Mouse (Mus musculus) small intestine, adult 2 months (tissue): ENCODE results near the gene Cacna1c. TPM values are rescaled to one million over a fixed set of nuclear protein-coding genes. Genes with fewer than 3 reads are reported as not detected.

ENCODE experiments used
- H3K27ac ChIP-seq: fragments of 200-500 bp; 2 replicates; pipeline ENCODE4 v1.5.1; 2012; ENCODE audit warnings: low read depth, low read length, control low read depth, inconsistent platforms; ENCODE audit not compliant: insufficient read depth
- H3K27me3 ChIP-seq: fragments of 200-500 bp; 2 replicates; pipeline ENCODE4 v1.6.1; 2012; ENCODE audit warnings: mild to moderate bottlenecking, moderate library complexity, low read length, inconsistent platforms; ENCODE audit not compliant: control insufficient read depth, insufficient read depth
- H3K36me3 ChIP-seq: fragments of 200-500 bp; 2 replicates; pipeline ENCODE4 v1.6.1; 2012; ENCODE audit warnings: mild to moderate bottlenecking, low read length, control low read depth, inconsistent platforms; ENCODE audit not compliant: control insufficient read depth, insufficient read depth
- H3K4me1 ChIP-seq: fragments of 200-500 bp; 2 replicates; pipeline ENCODE4 v1.6.1; 2012; ENCODE audit warnings: low read length, inconsistent platforms, mixed read lengths; ENCODE audit not compliant: control insufficient read depth, insufficient read depth, insufficient read length
- H3K4me3 ChIP-seq: fragments of 200-500 bp; 2 replicates; pipeline ENCODE4 v1.5.1; 2012; ENCODE audit warnings: low read depth, mild to moderate bottlenecking, control low read depth, inconsistent platforms, low read length, moderate library complexity
- CTCF ChIP-seq: fragments of 200-500 bp; IDR thresholded peaks from 2 replicates; pipeline ENCODE4 v1.5.1; 2012; ENCODE audit warnings: low read depth, mild to moderate bottlenecking, control low read depth, inconsistent platforms, low read length, moderate library complexity, mixed read lengths; ENCODE audit not compliant: insufficient replicate concordance, insufficient read length; ENCODE audit errors: extremely low read depth
- POLR2A ChIP-seq: fragments of 200-500 bp; IDR thresholded peaks from 2 replicates; pipeline ENCODE4 v1.6.1; 2012; ENCODE audit warnings: low read depth, mild to moderate bottlenecking, control low read depth, inconsistent platforms, low read length, moderate library complexity
- WGBS: fragments of 180-500 bp; shearing (Covaris S2); methylation state at CpG from one replicate; pipeline ENCODE4 v1.1.7; 2018; 5-methylcytosine and 5-hydroxymethylcytosine counted together
- polyA plus RNA-seq: library from polyadenylated mRNA; depleted of rRNA; stranded (reverse); fragments of >200 nt; gene quantifications from 2 replicates; pipeline ENCODE4 v1.2.3, GENCODE M21; 2012

Gene Cacna1c
- polyA plus RNA-seq, 1 experiment = 2.6 TPM

GRCm38 (mm10) chr6:119235441-119235840 is 39.2 kb upstream of the Cacna1c start:
- peaks cover 3% of the 10 kb centered on the region for H3K4me1 ChIP-seq
- no peak for TF ChIP-seq CTCF
- no peak for TF ChIP-seq POLR2A
- no peak overlapping the region for H3K27ac ChIP-seq
- H3K36me3 ChIP-seq = no peaks in the 10 kb centered on the region
- H3K27me3 ChIP-seq = no peaks in the 10 kb centered on the region
- WGBS = 74% methylated on average over 5 of the region's 5 CpGs
- no peak overlapping the region for H3K4me3 ChIP-seq

DNA sequence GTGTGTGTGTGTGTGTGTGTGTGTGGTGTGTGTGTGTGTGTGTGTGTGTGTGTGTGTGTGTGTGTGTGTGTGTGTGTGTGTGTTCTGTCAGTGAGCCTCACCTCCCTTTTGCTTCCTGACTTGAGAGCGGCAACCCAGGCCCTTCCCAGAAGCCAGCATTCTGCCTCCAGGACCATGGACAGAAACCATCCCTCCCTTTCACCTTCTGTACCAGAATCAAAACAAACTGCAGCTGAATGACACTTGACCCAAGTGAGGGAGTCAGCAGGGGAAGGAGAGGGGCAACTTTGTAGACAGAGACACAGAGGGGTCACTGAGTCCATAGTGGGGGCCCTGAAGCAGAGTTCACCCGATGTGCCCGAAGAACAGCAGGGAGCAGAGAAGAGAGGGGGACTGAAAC is 36.8 kb upstream of the Cacna1c start:
- no peaks in the 10 kb centered on the region for H3K36me3 ChIP-seq
- H3K4me1 ChIP-seq = peaks cover 4% of the 10 kb centered on the region
- 29% methylated on average over 3 of the region's 3 CpGs for WGBS
- H3K4me3 ChIP-seq = no peak overlapping the region
- H3K27ac ChIP-seq = no peak overlapping the region
- no peaks in the 10 kb centered on the region for H3K27me3 ChIP-seq
- TF ChIP-seq CTCF (no peak), POLR2A (no peak)

- WGBS = 85% methylated on average over 11 of the region's 11 CpGs
- Histone ChIP-seq H3K4me1 (peaks cover 4% of the 10 kb centered on the region), H3K27ac (no peak overlapping the region), H3K4me3 (no peak overlapping the region), H3K36me3 (no peaks in the 10 kb centered on the region), H3K27me3 (no peaks in the 10 kb centered on the region)
- TF ChIP-seq POLR2A = no peak
- no peak for TF ChIP-seq CTCF
Measured at GRCm38 (mm10) chr6:119228861-119229603, 32.8 kb upstream of the Cacna1c start.

- Histone ChIP-seq H3K27me3 (no peaks in the 10 kb centered on the region), H3K27ac (no peak overlapping the region), H3K4me3 (no peak overlapping the region), H3K4me1 (peaks cover 4% of the 10 kb centered on the region), H3K36me3 (no peaks in the 10 kb centered on the region)
- WGBS = 83% methylated on average over 8 of the region's 8 CpGs
- TF ChIP-seq CTCF (no peak), POLR2A (no peak)
Measured at GRCm38 (mm10) chr6:119227001-119227400, 30.8 kb upstream of the Cacna1c start.

DNA sequence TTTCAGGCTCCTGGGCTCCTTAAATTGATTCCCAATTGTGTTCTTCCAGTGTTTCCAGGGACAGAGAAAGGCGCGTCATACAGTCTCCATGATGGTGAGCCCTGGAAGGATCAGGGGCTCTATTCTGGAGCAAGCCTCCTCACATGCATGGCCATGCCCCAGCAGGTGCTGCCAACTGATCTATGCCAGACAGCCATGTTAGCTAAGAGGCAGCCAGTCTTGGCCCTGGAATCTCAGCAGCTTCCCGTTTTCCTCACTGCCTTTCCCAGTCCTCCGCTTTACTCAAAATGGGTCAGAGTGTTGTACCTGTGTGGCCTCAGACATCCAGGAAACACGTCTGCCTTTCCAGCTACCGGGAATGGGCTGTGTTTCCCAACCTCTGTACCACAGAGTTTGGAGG is 29.5 kb upstream of the Cacna1c start:
- no peak for TF ChIP-seq CTCF
- no peak for TF ChIP-seq POLR2A
- Histone ChIP-seq H3K27ac (no peak overlapping the region), H3K27me3 (no peaks in the 10 kb centered on the region), H3K4me1 (peaks cover 3% of the 10 kb centered on the region; the same call in 1 of the 2 replicates), H3K4me3 (no peak overlapping the region), H3K36me3 (peaks cover 3% of the 10 kb centered on the region; the same call in 1 of the 2 replicates)
- 88% methylated on average over 6 of the region's 6 CpGs for WGBS

DNA sequence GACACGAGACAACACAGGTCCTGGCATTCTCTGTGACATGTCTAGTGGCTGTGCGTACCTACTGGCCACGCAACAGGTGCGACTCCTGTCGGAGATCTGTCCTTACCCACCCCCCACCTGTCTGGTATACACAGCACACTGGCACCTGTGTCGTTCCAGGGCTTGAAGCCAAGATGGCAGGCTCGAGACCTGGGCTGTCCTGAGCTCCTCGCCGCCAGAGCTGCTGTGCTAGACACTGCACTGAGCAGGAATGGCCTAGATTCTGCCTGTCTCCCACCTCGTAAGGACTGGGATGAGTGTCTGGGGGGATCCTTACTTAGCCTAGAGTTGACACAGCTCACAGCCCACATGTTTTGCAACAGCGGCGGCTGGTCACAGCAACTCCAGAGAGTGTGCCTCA is 29.0 kb upstream of the Cacna1c start:
- H3K4me1 ChIP-seq = no peaks in the 10 kb centered on the region
- no peak overlapping the region for H3K4me3 ChIP-seq
- no peak for TF ChIP-seq CTCF
- TF ChIP-seq POLR2A = no peak
- peaks cover 3% of the 10 kb centered on the region; the same call in 1 of the 2 replicates for H3K36me3 ChIP-seq
- no peak overlapping the region for H3K27ac ChIP-seq
- H3K27me3 ChIP-seq = no peaks in the 10 kb centered on the region
- 70% methylated on average over 12 of the region's 12 CpGs for WGBS

- Histone ChIP-seq H3K4me1 (no peaks in the 10 kb centered on the region), H3K27me3 (no peaks in the 10 kb centered on the region), H3K4me3 (no peak overlapping the region), H3K36me3 (peaks cover 3% of the 10 kb centered on the region; the same call in 1 of the 2 replicates), H3K27ac (no peak overlapping the region)
- TF ChIP-seq CTCF (no peak), POLR2A (no peak)
- 71% methylated on average over 13 of the region's 13 CpGs for WGBS
Measured at GRCm38 (mm10) chr6:119224451-119225195, 28.4 kb upstream of the Cacna1c start.
